Mouse (Mus musculus) stomach, embryonic 15.5 days (tissue): ENCODE data around the gene Tnks1bp1. TPM values are rescaled to one million over a fixed set of nuclear protein-coding genes. Genes with fewer than 3 reads are reported as not detected.
A peak's percentile ranks its signal among the peaks of the same experiment; 100 is the strongest.

ENCODE experiments used
- ATAC-seq: fragments of 200-750 bp; cut with Nextera tagmentation; 2 replicates; pipeline ENCODE4 v1.8.0; 2017; ENCODE audit warnings: low read depth, moderate number of reproducible peaks, moderate TSS enrichment; ENCODE audit not compliant: insufficient read depth, low FRiP score
- H3K27ac ChIP-seq: fragments of 300-500 bp; sonication (generic); 2 replicates; pipeline ENCODE4 v1.5.1; 2015; ENCODE audit warnings: mild to moderate bottlenecking, inconsistent platforms
- H3K27me3 ChIP-seq: fragments of 300-500 bp; sonication (generic); replicated peaks from 2 replicates; pipeline ENCODE4 v1.6.1; 2015; ENCODE audit warnings: inconsistent platforms
- H3K36me3 ChIP-seq: fragments of 300-500 bp; sonication (generic); 2 replicates; pipeline ENCODE4 v1.6.1; 2015; ENCODE audit warnings: inconsistent platforms
- H3K4me1 ChIP-seq: fragments of 300-500 bp; sonication (generic); 2 replicates; pipeline ENCODE4 v1.6.1; 2015; ENCODE audit warnings: inconsistent platforms
- H3K4me2 ChIP-seq: fragments of 300-500 bp; sonication (generic); 2 replicates; pipeline ENCODE4 v1.6.1; 2015; ENCODE audit warnings: mild to moderate bottlenecking, inconsistent platforms
- H3K4me3 ChIP-seq: fragments of 300-500 bp; sonication (generic); replicated peaks from 2 replicates; pipeline ENCODE4 v1.5.1; 2015; ENCODE audit warnings: inconsistent platforms
- H3K9ac ChIP-seq: fragments of 300-500 bp; sonication (generic); 2 replicates; pipeline ENCODE4 v1.6.1; 2015; ENCODE audit warnings: inconsistent platforms
- H3K9me3 ChIP-seq: fragments of 300-500 bp; sonication (generic); 2 replicates; pipeline ENCODE4 v1.6.1; 2016; ENCODE audit warnings: inconsistent platforms
- WGBS: fragments of 180-500 bp; shearing (Covaris S2); methylation state at CpG from one replicate; pipeline ENCODE4 v1.1.7; 2015; 5-methylcytosine and 5-hydroxymethylcytosine counted together
- polyA plus RNA-seq: library from polyadenylated mRNA; unstranded; fragments of >200 nt; fragmentation: Nextera tagmentation; extraction: Ambion mirVana; gene quantifications from 2 replicates; pipeline ENCODE4 v1.2.1, GENCODE M21; 2015

Tnks1bp1 gene
- polyA plus RNA-seq, 1 experiment from 2014 or later: 38.6 TPM

GRCm38 (mm10) chr2:85065141-85065875 lies 17.5 kb downstream of the Tnks1bp1 start:
- H3K4me1 ChIP-seq: peaks cover 18% of the 10 kb centered on the region
- 75% methylated on average over 12 of the region's 12 CpGs for WGBS
- H3K27me3 ChIP-seq: no peaks in the 10 kb centered on the region
- no peaks in the 10 kb centered on the region for H3K9me3 ChIP-seq
- peaks cover 38% of the 10 kb centered on the region for H3K36me3 ChIP-seq
- H3K4me2 ChIP-seq: no peak overlapping the region
- no peak overlapping the region for H3K4me3 ChIP-seq
- H3K9ac ChIP-seq: no peak overlapping the region
- no peak for ATAC-seq
- no peak overlapping the region for H3K27ac ChIP-seq

- no peak for ATAC-seq
- Histone ChIP-seq H3K4me1 (peaks cover 13% of the 10 kb centered on the region; the same call in 1 of the 2 replicates), H3K4me3 (no peak overlapping the region), H3K27ac (no peak overlapping the region), H3K9me3 (no peaks in the 10 kb centered on the region), H3K27me3 (no peaks in the 10 kb centered on the region), H3K9ac (no peak overlapping the region), H3K4me2 (no peak overlapping the region), H3K36me3 (peaks cover 38% of the 10 kb centered on the region)
- 88% methylated on average over 5 of the region's 5 CpGs for WGBS
These were observed 19.1 kb downstream of the Tnks1bp1 start for GRCm38 (mm10) chr2:85066937-85067336.

- no peaks in the 10 kb centered on the region for H3K9me3 ChIP-seq
- H3K4me3 ChIP-seq: no peak overlapping the region
- WGBS: 55% methylated on average over 10 of the region's 10 CpGs
- peak; percentile 44 for ATAC-seq
- H3K9ac ChIP-seq: no peak overlapping the region
- H3K27ac ChIP-seq: peak overlapping the region; percentile 42; the same call in 1 of the 2 replicates
- peaks cover 33% of the 10 kb centered on the region for H3K36me3 ChIP-seq
- no peaks in the 10 kb centered on the region for H3K27me3 ChIP-seq
- H3K4me2 ChIP-seq: no peak overlapping the region
- peaks cover 13% of the 10 kb centered on the region; the same call in 1 of the 2 replicates for H3K4me1 ChIP-seq
These were observed 20.2 kb downstream of the Tnks1bp1 start for GRCm38 (mm10) chr2:85067903-85068625.

- Histone ChIP-seq H3K27ac (no peak overlapping the region), H3K27me3 (no peaks in the 10 kb centered on the region), H3K4me3 (no peak overlapping the region), H3K9me3 (no peaks in the 10 kb centered on the region), H3K36me3 (peaks cover 31% of the 10 kb centered on the region), H3K9ac (no peak overlapping the region), H3K4me1 (peaks cover 13% of the 10 kb centered on the region; the same call in 1 of the 2 replicates), H3K4me2 (no peak overlapping the region)
- 61% methylated on average over 2 of the region's 2 CpGs for WGBS
- ATAC-seq: no peak
These were observed 20.8 kb downstream of the Tnks1bp1 start for GRCm38 (mm10) chr2:85068626-85069025.

GRCm38 (mm10) chr2:85070086-85070485 lies 22.3 kb downstream of the Tnks1bp1 start:
- Histone ChIP-seq H3K27me3 (no peaks in the 10 kb centered on the region), H3K27ac (no peak overlapping the region), H3K4me1 (peaks cover 13% of the 10 kb centered on the region; the same call in 1 of the 2 replicates), H3K36me3 (peaks cover 22% of the 10 kb centered on the region), H3K9ac (no peak overlapping the region), H3K9me3 (no peaks in the 10 kb centered on the region), H3K4me3 (no peak overlapping the region), H3K4me2 (no peak overlapping the region)
- ATAC-seq: no peak
- WGBS: 75% methylated on average over 15 of the region's 15 CpGs

- Histone ChIP-seq H3K36me3 (peaks cover 21% of the 10 kb centered on the region; the same call in 1 of the 2 replicates), H3K9ac (no peak overlapping the region), H3K4me1 (peaks cover 13% of the 10 kb centered on the region; the same call in 1 of the 2 replicates), H3K27me3 (no peaks in the 10 kb centered on the region), H3K27ac (no peak overlapping the region), H3K4me3 (no peak overlapping the region), H3K4me2 (no peak overlapping the region), H3K9me3 (no peaks in the 10 kb centered on the region)
- no peak for ATAC-seq
- 77% methylated on average over 5 of the region's 5 CpGs for WGBS
These were observed 24.1 kb downstream of the Tnks1bp1 start for GRCm38 (mm10) chr2:85071921-85072320.

- Histone ChIP-seq H3K4me1 (0 out of 2 replicates have a peak, but pooled peaks cover 5% of the 10 kb centered on the region), H3K9ac (no peak overlapping the region), H3K4me3 (no peak overlapping the region), H3K4me2 (no peak overlapping the region), H3K9me3 (no peaks in the 10 kb centered on the region), H3K36me3 (peaks cover 21% of the 10 kb centered on the region; the same call in 1 of the 2 replicates), H3K27ac (no peak overlapping the region), H3K27me3 (no peaks in the 10 kb centered on the region)
- no peak for ATAC-seq
- 88% methylated on average over 5 of the region's 5 CpGs for WGBS
These were observed 25.9 kb downstream of the Tnks1bp1 start for GRCm38 (mm10) chr2:85073751-85074150.

- no peak overlapping the region for H3K4me2 ChIP-seq
- H3K4me1 ChIP-seq: peaks cover 5% of the 10 kb centered on the region; the same call in 1 of the 2 replicates
- no peaks in the 10 kb centered on the region for H3K27me3 ChIP-seq
- no peak overlapping the region for H3K4me3 ChIP-seq
- H3K36me3 ChIP-seq: 0 out of 2 replicates have a peak, but pooled peaks cover 3% of the 10 kb centered on the region
- WGBS: 46% methylated on average over 11 of the region's 11 CpGs
- no peak overlapping the region for H3K9ac ChIP-seq
- 0 out of 2 replicates have a peak overlapping the region, but pooled peaks have one; percentile 41 for H3K27ac ChIP-seq
- ATAC-seq: peak; percentile 86
- H3K9me3 ChIP-seq: no peaks in the 10 kb centered on the region
These were observed 41.2 kb downstream of the Tnks1bp1 start for GRCm38 (mm10) chr2:85088716-85089646.

GRCm38 (mm10) chr2:85091325-85091724 lies 43.5 kb downstream of the Tnks1bp1 start:
- H3K36me3 ChIP-seq: no peaks in the 10 kb centered on the region
- ATAC-seq: no peak
- H3K27ac ChIP-seq: no peak overlapping the region

GRCm38 (mm10) chr2:85093376-85093775 lies 45.6 kb downstream of the Tnks1bp1 start:
- Histone ChIP-seq H3K4me1 (peaks cover 5% of the 10 kb centered on the region; the same call in 1 of the 2 replicates), H3K4me2 (no peak overlapping the region), H3K9ac (no peak overlapping the region), H3K4me3 (no peak overlapping the region), H3K36me3 (no peaks in the 10 kb centered on the region), H3K9me3 (no peaks in the 10 kb centered on the region), H3K27ac (no peak overlapping the region), H3K27me3 (no peaks in the 10 kb centered on the region)
- ATAC-seq: 0 out of 2 replicates have a peak, but pooled peaks have one; percentile 37
- 63% methylated on average over 1 of the region's 1 CpGs for WGBS

More at GRCm38 (mm10) chr2:85091325-85091724, 43.5 kb downstream of the Tnks1bp1 start:
- Histone ChIP-seq H3K9me3 (no peaks in the 10 kb centered on the region), H3K4me3 (no peak overlapping the region), H3K9ac (no peak overlapping the region), H3K4me2 (no peak overlapping the region), H3K27me3 (no peaks in the 10 kb centered on the region), H3K4me1 (peaks cover 5% of the 10 kb centered on the region; the same call in 1 of the 2 replicates)
- 96% methylated on average over 4 of the region's 4 CpGs for WGBS

- H3K9ac ChIP-seq: no peak overlapping the region
- 48% methylated on average over 5 of the region's 5 CpGs for WGBS
- ATAC-seq: no peak
These were observed 48.1 kb downstream of the Tnks1bp1 start for GRCm38 (mm10) chr2:85095906-85096305.

More at GRCm38 (mm10) chr2:85095906-85096305, 48.1 kb downstream of the Tnks1bp1 start:
- no peak overlapping the region for H3K4me2 ChIP-seq
- H3K4me1 ChIP-seq: no peaks in the 10 kb centered on the region
- H3K27me3 ChIP-seq: no peaks in the 10 kb centered on the region
- H3K9me3 ChIP-seq: no peaks in the 10 kb centered on the region
- no peaks in the 10 kb centered on the region for H3K36me3 ChIP-seq
- H3K27ac ChIP-seq: no peak overlapping the region
- no peak overlapping the region for H3K4me3 ChIP-seq
